Mouse (Mus musculus) R1 (cell line): ENCODE data around the gene Tas2r130.

Experiments
- DNase-seq: peaks from one replicate; pipeline ENCODE4 v3.0.0-alpha.2; 2018; ENCODE audit warnings: low read depth, low spot score

Gene Tas2r130

GRCm38 (mm10) chr6:131630812-131631211 lies at the start of gene Tas2r130:
Tas2r130 (minus strand) TSS chr6:131630912.
- no peak for DNase-seq

GRCm38 (mm10) chr6:131678786-131679185 lies 48.1 kb upstream of the Tas2r130 start, which contains the start of gene Tas2r106:
Tas2r106 (minus strand) TSS chr6:131678886.
- no peak for DNase-seq

GRCm38 (mm10) chr6:131660049-131660448 lies 29.3 kb upstream of the Tas2r130 start, which contains the start of gene Tas2r107:
Tas2r107 (minus strand) TSS chr6:131660149.
- no peak for DNase-seq

- peak; percentile 98 for DNase-seq
Observed at GRCm38 (mm10) chr6:131609956-131610355, 20.8 kb downstream of the Tas2r130 start.

- peak; percentile 77 for DNase-seq
Observed at GRCm38 (mm10) chr6:131604821-131605220, 25.9 kb downstream of the Tas2r130 start.
